Mouse (Mus musculus) spleen, adult 2 months (tissue): ENCODE measurements at regions not wholly inside any gene's neighbourhood (a gene's known extent, or its start where the extent isn't known, plus 50 kb on each side); places are given as distances from the start of the nearest gene placed in this dataset.

Experiments used
- DNase-seq, 2 experiments: peaks; one replicate each; pipeline versions ENCODE4 v3.0.0 to v3.0.0-alpha.2; 2012 to 2021; ENCODE audit warnings: low spot score in 2 of 2, low read depth in 1 of 2
- H3K27ac ChIP-seq: fragments of 200-500 bp; 2 replicates; pipeline ENCODE4 v1.5.1; 2012; ENCODE audit warnings: low read length, inconsistent platforms; ENCODE audit not compliant: insufficient read depth
- H3K27me3 ChIP-seq: fragments of 200-500 bp; 2 replicates; pipeline ENCODE4 v1.6.1; 2012; ENCODE audit warnings: mild to moderate bottlenecking, moderate library complexity, low read length, inconsistent platforms; ENCODE audit not compliant: control insufficient read depth, insufficient read depth
- H3K36me3 ChIP-seq: fragments of 200-500 bp; 2 replicates; pipeline ENCODE4 v1.6.1; 2012; ENCODE audit warnings: mild to moderate bottlenecking, low read length, inconsistent platforms; ENCODE audit not compliant: control insufficient read depth, insufficient read depth
- H3K4me1 ChIP-seq: fragments of 200-500 bp; 2 replicates; pipeline ENCODE4 v1.6.1; 2011; ENCODE audit warnings: inconsistent platforms; ENCODE audit not compliant: control insufficient read depth, insufficient read depth, insufficient read length
- H3K4me3 ChIP-seq: fragments of 200-500 bp; 2 replicates; pipeline ENCODE4 v1.5.1; 2011; ENCODE audit warnings: mild to moderate bottlenecking, inconsistent platforms; ENCODE audit not compliant: insufficient read depth, insufficient read length; ENCODE audit errors: extremely low read depth
- CTCF ChIP-seq: fragments of 200-500 bp; IDR thresholded peaks from 2 replicates; pipeline ENCODE4 v1.5.1; 2011; ENCODE audit warnings: mild to moderate bottlenecking, inconsistent platforms; ENCODE audit not compliant: insufficient read depth, insufficient read length, insufficient replicate concordance; ENCODE audit errors: extremely low read depth
- POLR2A ChIP-seq: fragments of 200-500 bp; IDR thresholded peaks from 2 replicates; pipeline ENCODE4 v1.6.1; 2011; ENCODE audit warnings: low read depth, low read length, inconsistent platforms
- WGBS: fragments of 180-500 bp; shearing (Covaris S2); methylation state at CpG from one replicate; pipeline ENCODE4 v1.1.7; 2018; 5-methylcytosine and 5-hydroxymethylcytosine counted together

DNA sequence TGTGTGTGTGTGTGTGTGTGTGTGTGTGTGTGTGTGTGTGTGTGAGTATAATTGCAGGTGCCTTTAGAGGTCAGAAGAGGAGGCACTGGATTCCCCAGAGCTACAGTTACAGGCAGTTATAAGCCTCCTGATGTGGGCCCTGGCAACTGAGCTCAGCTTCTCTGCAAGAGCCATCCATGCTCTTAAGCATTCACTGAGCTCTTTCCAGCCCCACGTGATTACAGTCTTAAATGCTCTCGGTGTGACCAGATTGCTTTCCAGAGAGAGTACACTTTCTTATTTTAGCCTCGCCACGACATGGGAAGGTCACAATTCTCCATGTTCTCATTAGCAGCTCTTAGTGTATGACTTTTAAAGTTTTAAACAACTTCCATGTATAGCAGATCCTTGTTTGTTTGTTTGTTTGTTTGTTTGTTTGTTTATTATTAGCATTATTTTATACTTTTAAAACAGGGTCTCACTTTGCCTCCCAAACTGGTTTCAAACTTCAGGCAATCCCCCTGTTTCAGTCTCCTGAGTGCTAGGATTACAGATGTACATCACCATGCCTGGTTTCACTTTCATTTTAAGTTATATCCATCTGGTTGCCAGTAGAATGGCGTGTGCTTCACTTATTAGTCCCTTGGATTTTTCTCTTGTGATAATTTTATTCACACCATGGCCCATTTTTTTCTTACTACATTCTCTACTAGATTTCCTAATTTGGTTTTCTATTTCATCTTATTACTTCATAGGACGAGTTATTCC lies 58.9 kb upstream of the Lifr start:
- Histone ChIP-seq H3K27ac (no peak overlapping the region), H3K27me3 (no peaks in the 10 kb centered on the region), H3K4me3 (no peak overlapping the region), H3K4me1 (no peaks in the 10 kb centered on the region), H3K36me3 (no peaks in the 10 kb centered on the region)
- TF ChIP-seq POLR2A (no peak), CTCF (no peak)
- no peak for DNase-seq
- WGBS = 76% methylated on average over 6 of the region's 6 CpGs

- Histone ChIP-seq H3K4me3 (no peak overlapping the region), H3K27me3 (no peaks in the 10 kb centered on the region), H3K36me3 (no peaks in the 10 kb centered on the region), H3K27ac (no peak overlapping the region), H3K4me1 (no peaks in the 10 kb centered on the region; the same call in 1 of the 2 replicates)
- WGBS = 70% methylated on average over 8 of the region's 8 CpGs
- no peak for DNase-seq
- TF ChIP-seq POLR2A = no peak
- no peak for TF ChIP-seq CTCF
Observed at GRCm38 (mm10) chr15:7037475-7037874, 52.9 kb upstream of the Lifr start.

DNA sequence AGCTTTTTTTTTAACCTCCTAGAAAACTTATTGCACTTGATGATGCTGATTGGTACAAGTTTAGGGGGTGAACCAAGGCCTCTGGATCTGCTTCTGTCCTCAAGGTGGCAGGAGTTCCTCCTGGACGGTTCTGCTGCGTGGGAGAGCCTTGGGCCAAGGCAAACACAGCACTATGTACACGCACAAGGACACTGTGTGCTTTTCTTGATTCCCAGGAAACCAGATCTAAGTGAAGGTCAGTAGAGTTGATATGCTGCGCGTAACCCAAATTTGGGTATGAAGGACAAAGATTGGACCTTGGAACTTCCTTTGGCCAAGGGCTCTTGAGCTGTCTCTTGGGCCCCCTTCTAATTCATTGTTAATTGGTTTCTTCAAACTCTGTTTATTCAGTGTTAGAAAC lies 51.3 kb upstream of the Lifr start:
- Histone ChIP-seq H3K27ac (no peak overlapping the region), H3K4me3 (no peak overlapping the region), H3K27me3 (no peaks in the 10 kb centered on the region), H3K36me3 (no peaks in the 10 kb centered on the region), H3K4me1 (no peaks in the 10 kb centered on the region; the same call in 1 of the 2 replicates)
- 84% methylated on average over 5 of the region's 5 CpGs for WGBS
- TF ChIP-seq POLR2A = no peak
- no peak for TF ChIP-seq CTCF
- DNase-seq = no peak

- no peaks in the 10 kb centered on the region for H3K36me3 ChIP-seq
- DNase-seq = peak in 1 of 2 experiments; percentile 5
- TF ChIP-seq POLR2A (no peak), CTCF (no peak)
- H3K27ac ChIP-seq = no peak overlapping the region
- no peak overlapping the region for H3K4me3 ChIP-seq
- no peaks in the 10 kb centered on the region for H3K27me3 ChIP-seq
- no peaks in the 10 kb centered on the region; the same call in 1 of the 2 replicates for H3K4me1 ChIP-seq
- 92% methylated on average over 4 of the region's 4 CpGs for WGBS
Observed at GRCm38 (mm10) chr15:7039825-7040224, 50.6 kb upstream of the Lifr start.
